Mouse (Mus musculus) ES-CJ7 (cell line): ENCODE results near the gene Ssh1.
A peak's percentile ranks its signal among the peaks of the same experiment; 100 is the strongest.

Source experiments
- DNase-seq: peaks from one replicate; pipeline ENCODE4 v3.0.0; 2011; ENCODE audit warnings: low read depth, low spot score

Ssh1 gene

GRCm38 (mm10) chr5:113932310-113932709 lies 61.4 kb downstream of the Ssh1 start:
- no peak for DNase-seq

- DNase-seq: peak; percentile 46
Measured at GRCm38 (mm10) chr5:113930648-113931609, 62.8 kb downstream of the Ssh1 start.

- peak; percentile 51 for DNase-seq
Measured at GRCm38 (mm10) chr5:113929950-113930647, 63.6 kb downstream of the Ssh1 start.

GRCm38 (mm10) chr5:113929526-113929925 lies 64.2 kb downstream of the Ssh1 start:
- DNase-seq: no peak

- no peak for DNase-seq
Measured at GRCm38 (mm10) chr5:113924608-113925007, 69.1 kb downstream of the Ssh1 start.

GRCm38 (mm10) chr5:113921310-113922166 lies 72.2 kb downstream of the Ssh1 start:
- DNase-seq: no peak

- no peak for DNase-seq
Measured at GRCm38 (mm10) chr5:113919060-113919459, 74.6 kb downstream of the Ssh1 start.

GRCm38 (mm10) chr5:113918654-113919053 lies 75.0 kb downstream of the Ssh1 start:
- no peak for DNase-seq

- DNase-seq: no peak
Measured at GRCm38 (mm10) chr5:113910705-113911104, 83.0 kb downstream of the Ssh1 start.

GRCm38 (mm10) chr5:113910065-113910701 lies 83.5 kb downstream of the Ssh1 start:
- peak; percentile 71 for DNase-seq

GRCm38 (mm10) chr5:113908592-113909441 lies 84.9 kb downstream of the Ssh1 start, which contains the start of gene Coro1c:
Coro1c (minus strand) TSS chr5:113908758.
- DNase-seq: peak; percentile 96

- peak; percentile 52 for DNase-seq
Measured at GRCm38 (mm10) chr5:113907786-113908567, 85.7 kb downstream of the Ssh1 start.

GRCm38 (mm10) chr5:113906958-113907735 lies 86.5 kb downstream of the Ssh1 start:
- DNase-seq: peak; percentile 41

- DNase-seq: no peak
Measured at GRCm38 (mm10) chr5:113904987-113905386, 88.7 kb downstream of the Ssh1 start.

- DNase-seq: no peak
Measured at GRCm38 (mm10) chr5:113902983-113903382, 90.7 kb downstream of the Ssh1 start.

- no peak for DNase-seq
Measured at GRCm38 (mm10) chr5:113902017-113902416, 91.7 kb downstream of the Ssh1 start.

- no peak for DNase-seq
Measured at GRCm38 (mm10) chr5:113901074-113901571, 92.6 kb downstream of the Ssh1 start.

- no peak for DNase-seq
Measured at GRCm38 (mm10) chr5:113899543-113899942, 94.2 kb downstream of the Ssh1 start.
